Mouse (Mus musculus) liver, embryonic 16.5 days (tissue): ENCODE results near the gene Cd7. TPM values are rescaled to one million over a fixed set of nuclear protein-coding genes. Genes with fewer than 3 reads are reported as not detected.
A peak's percentile ranks its signal among the peaks of the same experiment; 100 is the strongest.

Experiments used
- ATAC-seq: fragments of 200-750 bp; cut with Nextera tagmentation; 2 replicates; pipeline ENCODE4 v1.8.0; 2017; ENCODE audit warnings: low read depth, mild to moderate bottlenecking, moderate number of reproducible peaks, moderate library complexity
- H3K27ac ChIP-seq: fragments of 300-500 bp; sonication (generic); 2 replicates; pipeline ENCODE4 v1.5.1; 2014; ENCODE audit warnings: mild to moderate bottlenecking, low read length
- H3K27me3 ChIP-seq: fragments of 300-500 bp; sonication (generic); 2 replicates; pipeline ENCODE4 v1.6.1; 2014; ENCODE audit warnings: low read depth, low read length, mixed read lengths; ENCODE audit not compliant: control insufficient read depth, insufficient read depth
- H3K36me3 ChIP-seq: fragments of 300-500 bp; sonication (generic); 2 replicates; pipeline ENCODE4 v1.6.1; 2014; ENCODE audit warnings: mild to moderate bottlenecking; ENCODE audit not compliant: control insufficient read depth, insufficient read depth
- H3K4me1 ChIP-seq: fragments of 300-500 bp; sonication (generic); 2 replicates; pipeline ENCODE4 v1.6.1; 2014; ENCODE audit warnings: low read depth, low read length, mixed read lengths; ENCODE audit not compliant: control insufficient read depth
- H3K4me2 ChIP-seq: fragments of 300-500 bp; sonication (generic); 2 replicates; pipeline ENCODE4 v1.6.1; 2014; ENCODE audit warnings: low read depth, low read length, mixed read lengths
- H3K4me3 ChIP-seq: fragments of 300-500 bp; sonication (generic); 2 replicates; pipeline ENCODE4 v1.5.1; 2014; ENCODE audit warnings: low read depth, mild to moderate bottlenecking, low read length
- H3K9ac ChIP-seq: fragments of 300-500 bp; sonication (generic); 2 replicates; pipeline ENCODE4 v1.6.1; 2014; ENCODE audit warnings: low read depth, low read length
- H3K9me3 ChIP-seq: fragments of 300-500 bp; sonication (generic); replicated peaks from 2 replicates; pipeline ENCODE4 v1.6.1; 2016; ENCODE audit warnings: low read length; ENCODE audit not compliant: control insufficient read depth
- WGBS: fragments of 180-500 bp; shearing (Covaris S2); extraction: QIAGEN DNeasy Blood & Tissue Kit; methylation state at CpG from one replicate; pipeline ENCODE4 v1.1.7; 2014; ENCODE audit not compliant: insufficient replicate concordance; 5-methylcytosine and 5-hydroxymethylcytosine counted together
- polyA plus RNA-seq: library from polyadenylated mRNA; unstranded; fragments of >200 nt; fragmentation: Nextera tagmentation; extraction: Ambion mirVana; gene quantifications from 2 replicates; pipeline ENCODE4 v1.2.1, GENCODE M21; 2015

The Cd7 gene
- polyA plus RNA-seq, 1 experiment from 2014 or later = 1.3 TPM

DNA sequence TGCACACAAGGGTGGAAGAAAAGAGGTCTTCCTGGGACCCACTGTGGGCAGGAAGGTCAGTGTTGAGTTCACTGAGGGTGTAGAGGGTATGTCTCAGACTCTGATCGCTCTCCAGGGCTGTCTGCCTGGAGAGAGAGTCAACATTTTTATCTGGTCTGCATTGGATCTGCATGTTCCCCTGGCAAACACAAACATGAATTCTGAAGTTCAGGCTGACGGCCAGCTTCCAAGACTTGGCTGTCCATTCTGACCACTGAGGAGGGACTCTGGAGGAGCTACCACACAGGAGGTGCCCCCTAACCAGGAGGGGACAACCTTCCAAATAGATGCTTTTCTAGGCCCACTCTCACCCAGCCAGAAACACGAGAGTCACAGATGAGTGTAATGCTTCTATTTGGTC, 47.4 kb downstream of the Cd7 start:
- H3K4me2 ChIP-seq = peak overlapping the region; percentile 81
- H3K4me1 ChIP-seq = peaks cover 43% of the 10 kb centered on the region
- no peaks in the 10 kb centered on the region for H3K27me3 ChIP-seq
- no peaks in the 10 kb centered on the region for H3K9me3 ChIP-seq
- WGBS = 42% methylated on average over 3 of the region's 3 CpGs
- no peaks in the 10 kb centered on the region for H3K36me3 ChIP-seq
- peak overlapping the region; percentile 100 for H3K9ac ChIP-seq
- peak overlapping the region; percentile 94 for H3K27ac ChIP-seq
- ATAC-seq = 0 out of 2 replicates have a peak, but pooled peaks have one; percentile 9
- peak overlapping the region; percentile 97 for H3K4me3 ChIP-seq

DNA sequence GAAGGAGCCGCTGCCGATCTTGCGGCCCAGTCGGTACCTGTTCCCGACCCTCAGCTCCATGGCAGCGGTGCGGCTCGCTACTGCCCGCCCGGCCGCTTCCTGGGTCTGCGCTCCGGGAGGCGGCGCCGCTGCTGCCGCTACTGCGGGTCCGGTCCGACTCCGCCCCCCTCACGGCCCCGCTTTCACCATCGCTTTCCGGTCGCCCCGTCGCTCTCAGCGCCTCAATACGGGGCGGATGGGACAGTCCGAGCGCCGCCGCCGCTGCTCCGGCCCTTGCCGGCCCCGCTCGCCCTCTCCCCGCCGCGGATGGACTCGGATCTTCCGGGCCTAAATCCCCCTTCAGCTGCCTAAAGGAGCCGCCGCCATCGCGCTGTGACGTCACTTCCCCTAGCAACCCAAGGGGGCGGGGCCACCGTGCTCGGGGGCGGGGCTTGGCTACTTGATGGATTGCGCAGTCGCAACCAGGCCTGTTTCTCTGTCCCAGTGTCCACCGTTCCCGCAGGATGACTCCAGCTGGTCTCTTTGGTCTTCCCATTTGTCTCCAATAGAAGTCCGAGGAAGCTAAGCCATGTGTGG, 48.2 kb downstream of the Cd7 start, which contains the start of gene Csnk1d:
Gene Csnk1d, minus strand, starts transcription at position 380 of the 576 bp plus-strand sequence.
- Histone ChIP-seq H3K27me3 (no peaks in the 10 kb centered on the region), H3K27ac (peak within 1 kb of the TSS; percentile 94), H3K9ac (peak within 1 kb of the TSS; percentile 100), H3K9me3 (no peaks in the 10 kb centered on the region), H3K4me2 (peak within 1 kb of the TSS; percentile 81), H3K4me1 (peaks cover 49% of the 10 kb centered on the region), H3K36me3 (peaks cover 2% of the 10 kb centered on the region), H3K4me3 (peak within 1 kb of the TSS; percentile 97)
- ATAC-seq = peak; percentile 79
- under 1% methylated on average over 49 of the region's 59 CpGs for WGBS

- Histone ChIP-seq H3K27ac (peak overlapping the region; percentile 94), H3K9me3 (no peaks in the 10 kb centered on the region), H3K4me2 (peak overlapping the region; percentile 81), H3K4me1 (peaks cover 56% of the 10 kb centered on the region), H3K4me3 (peak overlapping the region; percentile 97), H3K27me3 (no peaks in the 10 kb centered on the region), H3K9ac (peak overlapping the region; percentile 100), H3K36me3 (peaks cover 6% of the 10 kb centered on the region)
- peak; percentile 76 for ATAC-seq
- 2% methylated on average over 22 of the region's 35 CpGs for WGBS
Measured at GRCm38 (mm10) chr11:120990126-120990781, 49.0 kb downstream of the Cd7 start.

DNA sequence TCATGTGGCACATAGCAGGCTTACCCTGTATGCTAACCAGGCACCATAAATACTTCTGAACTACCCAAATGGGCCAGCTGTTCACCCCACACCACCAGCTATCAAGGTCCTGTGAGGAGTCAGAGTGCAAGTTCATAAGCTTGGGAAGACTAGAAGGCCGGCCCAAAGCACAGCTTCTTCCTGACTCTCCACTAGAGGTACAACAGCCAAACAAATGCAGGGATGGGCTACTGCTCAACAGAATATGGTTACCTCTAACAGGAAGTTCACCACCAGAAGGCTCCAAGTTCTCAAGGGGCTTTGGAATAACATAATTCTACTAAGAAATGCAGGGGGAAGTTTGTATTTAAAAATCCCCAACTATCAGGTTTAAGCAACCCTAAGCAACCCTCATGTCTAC, 49.7 kb downstream of the Cd7 start:
- Histone ChIP-seq H3K36me3 (peaks cover 6% of the 10 kb centered on the region), H3K27ac (peak overlapping the region; percentile 94), H3K9ac (peak overlapping the region; percentile 100), H3K9me3 (no peaks in the 10 kb centered on the region), H3K27me3 (no peaks in the 10 kb centered on the region), H3K4me2 (peak overlapping the region; percentile 81), H3K4me3 (peak overlapping the region; percentile 97), H3K4me1 (peaks cover 60% of the 10 kb centered on the region)
- ATAC-seq = no peak
- WGBS = 38% methylated on average over 1 of the region's 1 CpGs

DNA sequence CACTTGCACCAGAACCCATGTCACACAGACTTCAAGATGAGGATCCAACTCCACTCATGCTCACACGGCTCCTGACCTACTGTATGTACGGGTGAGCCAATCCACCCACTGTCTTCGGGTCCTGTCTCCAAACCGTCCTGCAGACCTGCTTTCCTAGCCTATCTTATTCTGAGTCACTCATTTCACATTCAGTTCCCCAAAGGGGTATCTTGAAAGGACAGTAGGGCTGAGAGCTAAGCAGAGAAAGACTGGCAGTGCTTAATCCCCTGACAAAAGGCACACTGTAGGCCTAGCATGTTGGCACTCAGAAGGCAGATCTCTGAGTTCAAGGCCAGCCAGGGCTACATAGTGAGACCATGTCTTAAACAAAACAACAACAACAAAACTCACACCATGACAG, 50.8 kb downstream of the Cd7 start:
- no peaks in the 10 kb centered on the region for H3K27me3 ChIP-seq
- peak overlapping the region; percentile 4; the same call in 1 of the 2 replicates for H3K4me3 ChIP-seq
- WGBS = 66% methylated on average over 4 of the region's 4 CpGs
- H3K9me3 ChIP-seq = no peaks in the 10 kb centered on the region
- H3K9ac ChIP-seq = peak overlapping the region; percentile 31
- H3K4me2 ChIP-seq = peak overlapping the region; percentile 81; the same call in 1 of the 2 replicates
- H3K4me1 ChIP-seq = peaks cover 57% of the 10 kb centered on the region
- ATAC-seq = no peak
- peak overlapping the region; percentile 16 for H3K27ac ChIP-seq
- peaks cover 6% of the 10 kb centered on the region for H3K36me3 ChIP-seq

- no peak for ATAC-seq
- H3K9me3 ChIP-seq = no peaks in the 10 kb centered on the region
- peaks cover 14% of the 10 kb centered on the region for H3K36me3 ChIP-seq
- WGBS = 68% methylated on average over 3 of the region's 3 CpGs
- peak overlapping the region; percentile 16 for H3K27ac ChIP-seq
- H3K4me3 ChIP-seq = no peak overlapping the region
- H3K4me1 ChIP-seq = peaks cover 57% of the 10 kb centered on the region
- 0 out of 2 replicates have a peak overlapping the region, but pooled peaks have one; percentile 18 for H3K9ac ChIP-seq
- no peaks in the 10 kb centered on the region for H3K27me3 ChIP-seq
- H3K4me2 ChIP-seq = no peak overlapping the region
Measured at GRCm38 (mm10) chr11:120987608-120988007, 51.6 kb downstream of the Cd7 start.

Other genes with a start within 250 kb of the Cd7 start
- gene Dus1l, start 243.0 kb downstream of the Cd7 start, polyA plus RNA-seq = 51.4 and 51.6 TPM in 2 replicates
- 20.3 and 24.2 TPM in 2 replicates for gene Fasn, start 214.9 kb downstream of the Cd7 start, polyA plus RNA-seq
- gene Ccdc57, start 106.5 kb downstream of the Cd7 start, polyA plus RNA-seq = 1.6 and 1.7 TPM in 2 replicates
- 80.5 and 82.1 TPM in 2 replicates for gene Slc16a3, start 90.9 kb downstream of the Cd7 start, polyA plus RNA-seq
- 33.4 and 36.8 TPM in 2 replicates for gene Csnk1d, start 48.1 kb downstream of the Cd7 start, polyA plus RNA-seq
- 0.05 and 0.22 TPM in 2 replicates for gene Sectm1b, start 24.2 kb upstream of the Cd7 start, polyA plus RNA-seq
- 0.89 and 1.8 TPM in 2 replicates for gene Sectm1a, start 41.8 kb upstream of the Cd7 start, polyA plus RNA-seq
- gene Tex19.2, start 79.3 kb upstream of the Cd7 start, polyA plus RNA-seq = 0.05 TPM in 1 of 2 replicates, not detected in the other
- not detected in 2 replicates for gene Tex19.1, start 106.7 kb upstream of the Cd7 start, polyA plus RNA-seq
- 0.14 TPM in 1 of 2 replicates, not detected in the other for gene Uts2r, start 120.9 kb upstream of the Cd7 start, polyA plus RNA-seq
- 2.9 and 3.1 TPM in 2 replicates for gene Hexdc, start 165.0 kb upstream of the Cd7 start, polyA plus RNA-seq
- gene Ogfod3, start 165.3 kb upstream of the Cd7 start, polyA plus RNA-seq = 15.4 and 15.5 TPM in 2 replicates
- 20.2 and 21.1 TPM in 2 replicates for gene Cybc1, start 189.9 kb upstream of the Cd7 start, polyA plus RNA-seq
- gene Narf, start 197.8 kb upstream of the Cd7 start, polyA plus RNA-seq = 118 and 119 TPM in 2 replicates
- 2.1 and 2.3 TPM in 2 replicates for gene Foxk2, start 220.6 kb upstream of the Cd7 start, polyA plus RNA-seq